Mouse (Mus musculus) monocyte, adult 2 months (primary cell): ENCODE data around the gene Cacnb4.

Experiments
- DNase-seq, 2 experiments: peaks; one replicate each; pipeline ENCODE4 v3.0.0; 2022; ENCODE audit warnings: low spot score in 2 of 2, low read depth in 1 of 2

Gene Cacnb4

DNA sequence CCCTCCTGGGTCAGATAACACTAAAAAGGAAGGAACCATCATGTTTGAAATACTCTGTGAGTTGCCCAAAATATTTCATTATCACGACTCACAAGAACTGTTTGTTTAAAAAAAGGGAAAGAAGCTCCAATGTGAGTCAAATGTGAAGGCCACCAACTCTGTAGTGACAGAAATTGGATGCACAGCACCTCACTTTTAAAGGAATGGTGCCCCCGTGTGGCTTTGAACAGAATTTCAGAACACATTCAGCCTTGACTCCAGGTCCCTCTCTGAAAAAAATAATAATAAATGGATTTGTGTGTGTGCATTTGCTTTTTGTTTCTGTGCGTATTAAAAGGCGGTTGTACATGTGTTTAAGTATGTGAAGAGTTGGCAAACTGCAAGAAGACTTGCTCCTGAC is 71.3 kb downstream of the Cacnb4 start:
- peak; percentile 12 to 13 for DNase-seq

DNA sequence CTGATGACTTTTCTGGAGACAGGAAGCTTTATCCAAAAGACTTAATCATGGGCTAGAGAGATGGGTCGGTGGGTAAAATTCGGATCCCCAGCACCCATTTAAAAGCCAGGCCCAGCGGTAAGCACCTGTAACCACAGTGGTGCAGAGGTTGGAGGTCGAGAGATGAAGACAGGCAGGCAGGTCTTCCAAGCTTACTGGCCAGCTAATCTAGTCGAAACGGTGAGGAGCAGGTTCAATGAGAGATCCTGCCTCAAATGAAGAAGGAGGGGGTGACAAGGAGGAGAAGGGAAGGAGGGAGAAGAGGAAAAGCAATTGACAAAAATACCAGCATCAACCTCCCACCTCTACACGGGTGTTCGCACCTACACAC is 72.0 kb downstream of the Cacnb4 start:
- DNase-seq = no peak

DNA sequence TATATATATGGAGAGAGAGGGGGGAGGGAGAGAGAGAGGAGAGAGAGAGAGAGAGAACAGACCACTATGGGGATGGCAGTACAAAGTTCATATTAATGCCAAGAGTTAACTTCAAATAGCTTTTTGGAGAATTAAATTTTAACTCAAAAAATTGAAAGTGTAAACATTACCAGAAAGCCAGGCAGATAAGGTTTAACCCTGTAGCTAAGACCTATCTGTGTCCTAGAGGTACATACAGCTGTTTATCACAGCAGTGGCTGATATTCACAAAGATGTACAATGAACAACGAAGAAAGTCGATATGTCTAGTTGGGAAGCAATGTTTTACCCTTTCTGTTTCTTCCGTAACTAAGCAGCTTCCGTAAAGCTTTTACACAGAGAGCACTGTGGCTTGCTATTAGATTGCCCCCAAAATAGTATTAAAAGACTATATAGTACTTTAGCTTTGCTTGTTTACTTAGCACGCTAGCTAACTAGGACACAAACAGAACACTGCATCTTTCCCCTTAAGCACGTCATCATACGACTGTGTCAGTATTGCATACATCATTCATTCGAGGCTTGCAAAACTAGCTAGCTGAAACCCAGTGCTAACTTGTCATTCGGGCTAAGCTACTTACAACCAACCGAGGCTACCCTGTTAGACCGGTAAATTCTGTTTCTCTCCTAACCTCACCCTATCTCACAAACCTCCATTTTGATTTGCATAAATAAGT is 72.5 kb downstream of the Cacnb4 start:
- DNase-seq = no peak

DNA sequence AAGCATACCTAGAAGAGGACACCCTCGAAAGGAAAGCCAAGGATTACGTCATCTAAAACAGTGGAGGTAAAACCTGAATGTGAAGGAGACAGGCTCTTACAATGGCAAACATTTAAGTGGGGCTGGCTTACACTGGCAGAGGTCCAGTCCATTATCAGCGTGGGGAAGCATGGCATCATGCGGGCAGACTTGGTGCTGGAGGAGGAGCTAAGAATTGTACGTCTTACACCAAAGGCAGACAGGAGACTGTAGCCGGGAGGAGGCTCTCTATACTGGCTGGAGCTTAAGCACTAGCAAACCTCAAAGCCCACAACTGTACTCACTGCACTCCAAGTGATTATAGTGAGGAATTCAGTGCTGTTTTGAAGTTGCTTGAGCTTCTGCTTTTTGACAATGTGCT is 73.2 kb downstream of the Cacnb4 start:
- DNase-seq = no peak

DNA sequence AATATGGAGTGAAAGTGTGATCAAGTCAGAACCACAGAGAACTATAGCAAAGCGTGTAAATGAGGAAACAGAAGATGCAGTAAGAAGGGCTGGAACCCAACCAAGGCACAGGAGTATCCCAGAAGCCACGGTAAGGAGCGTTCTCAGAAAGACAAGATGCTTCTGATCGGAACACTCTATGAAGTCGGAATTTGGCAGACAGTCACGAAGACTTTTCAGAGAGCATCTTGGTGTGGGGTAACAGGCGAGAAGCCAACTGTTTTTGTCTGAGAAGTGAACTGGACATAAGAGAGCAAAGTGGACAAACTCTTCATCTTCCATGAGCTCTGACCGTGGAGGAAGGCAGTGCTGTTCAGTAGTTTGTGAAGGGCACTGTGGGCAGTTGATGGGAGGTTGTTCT is 73.7 kb downstream of the Cacnb4 start:
- DNase-seq = no peak

DNA sequence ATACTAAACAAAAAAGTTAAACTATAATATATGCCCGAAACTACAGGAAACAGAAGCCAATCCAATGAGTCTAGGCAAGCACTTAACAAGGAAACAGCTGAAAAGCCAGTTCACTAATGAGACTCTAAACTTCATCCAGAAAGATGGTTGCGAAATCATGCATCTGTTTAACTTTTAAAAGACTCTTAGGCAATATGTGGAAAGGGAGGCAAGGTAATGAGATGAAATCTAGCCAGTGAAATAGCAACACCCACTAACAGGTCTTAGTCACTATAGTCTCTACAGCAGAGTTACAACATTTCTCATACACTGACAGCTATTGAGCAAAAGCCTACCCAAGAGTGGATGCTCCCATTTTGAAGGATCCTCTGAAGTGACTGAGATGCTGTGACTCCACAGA is 74.4 kb downstream of the Cacnb4 start:
- DNase-seq = no peak

DNA sequence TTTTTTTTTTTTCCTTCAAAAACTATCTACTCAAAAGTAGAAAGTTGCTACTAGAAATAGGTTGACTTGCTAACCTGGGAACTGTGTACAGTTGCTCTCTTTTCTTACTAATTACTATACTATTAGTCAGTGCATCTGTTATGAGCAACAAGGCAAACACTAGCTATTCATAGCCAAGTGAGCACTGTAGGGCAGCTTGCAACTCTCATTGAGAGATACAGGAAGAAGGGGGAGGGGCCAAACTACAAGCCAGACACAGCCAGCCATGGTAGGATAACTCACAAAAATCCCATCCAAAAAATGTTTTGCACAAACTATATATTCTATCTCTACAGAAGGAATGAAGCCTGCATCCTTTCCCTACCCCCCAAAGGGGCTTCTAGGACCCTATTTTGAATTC is 79.1 kb downstream of the Cacnb4 start:
- DNase-seq = no peak

DNA sequence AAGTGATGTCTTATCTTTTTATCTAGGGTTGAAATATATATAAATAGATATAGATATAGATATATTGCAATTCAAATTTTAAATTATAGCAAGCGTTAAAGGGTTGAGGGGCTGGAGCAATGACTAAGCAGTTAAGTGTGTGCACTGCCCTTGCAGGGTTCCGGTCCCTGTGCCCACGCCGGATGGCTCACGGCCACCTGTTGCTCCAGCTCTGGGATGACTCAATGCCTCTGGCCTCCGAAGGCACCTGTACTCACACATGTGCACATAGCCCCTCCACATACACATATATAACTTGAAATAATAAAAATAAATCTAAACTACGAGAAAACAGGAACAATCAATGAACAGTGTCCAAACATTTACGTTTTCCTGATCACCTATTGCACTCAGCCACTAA is 82.8 kb downstream of the Cacnb4 start:
- DNase-seq = no peak

DNA sequence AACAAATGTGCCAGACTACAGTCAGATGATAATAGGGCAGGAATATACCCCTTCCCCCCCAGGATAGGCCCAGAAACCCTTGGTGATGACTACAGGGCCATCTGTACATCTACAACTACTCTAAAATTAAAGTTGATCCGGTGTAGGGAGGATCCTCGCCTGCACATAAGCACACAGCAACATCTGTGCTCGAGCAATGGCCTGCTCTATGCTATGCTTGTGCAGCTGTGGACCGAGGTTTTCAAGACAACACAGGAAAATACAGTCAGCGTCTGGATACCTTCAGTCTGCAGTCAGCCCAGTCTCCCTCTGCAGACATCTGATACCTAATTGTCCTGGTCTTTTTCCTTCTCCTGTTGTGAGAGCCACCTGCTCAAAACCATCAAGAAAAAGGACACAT is 83.4 kb downstream of the Cacnb4 start:
- no peak for DNase-seq

DNA sequence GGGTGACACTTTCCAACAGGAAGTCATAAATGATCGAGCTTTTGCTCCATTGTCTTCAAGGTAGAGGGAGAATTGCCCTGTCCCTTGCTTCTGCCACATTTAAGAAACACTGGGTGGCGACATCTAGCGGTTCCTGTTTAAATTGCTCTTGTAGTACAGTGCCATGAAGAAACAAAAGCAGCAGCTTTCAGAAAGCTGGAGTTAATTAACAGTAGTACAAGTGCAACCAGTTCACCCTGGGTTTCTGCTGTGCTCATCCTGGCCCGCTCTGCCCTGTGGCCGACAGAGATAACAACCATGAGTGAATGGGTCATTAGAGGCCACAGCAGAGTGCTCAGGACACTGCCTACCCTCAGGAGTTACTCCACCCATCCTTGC is 85.7 kb downstream of the Cacnb4 start:
- peak in 1 of 2 experiments; percentile 49 for DNase-seq

DNA sequence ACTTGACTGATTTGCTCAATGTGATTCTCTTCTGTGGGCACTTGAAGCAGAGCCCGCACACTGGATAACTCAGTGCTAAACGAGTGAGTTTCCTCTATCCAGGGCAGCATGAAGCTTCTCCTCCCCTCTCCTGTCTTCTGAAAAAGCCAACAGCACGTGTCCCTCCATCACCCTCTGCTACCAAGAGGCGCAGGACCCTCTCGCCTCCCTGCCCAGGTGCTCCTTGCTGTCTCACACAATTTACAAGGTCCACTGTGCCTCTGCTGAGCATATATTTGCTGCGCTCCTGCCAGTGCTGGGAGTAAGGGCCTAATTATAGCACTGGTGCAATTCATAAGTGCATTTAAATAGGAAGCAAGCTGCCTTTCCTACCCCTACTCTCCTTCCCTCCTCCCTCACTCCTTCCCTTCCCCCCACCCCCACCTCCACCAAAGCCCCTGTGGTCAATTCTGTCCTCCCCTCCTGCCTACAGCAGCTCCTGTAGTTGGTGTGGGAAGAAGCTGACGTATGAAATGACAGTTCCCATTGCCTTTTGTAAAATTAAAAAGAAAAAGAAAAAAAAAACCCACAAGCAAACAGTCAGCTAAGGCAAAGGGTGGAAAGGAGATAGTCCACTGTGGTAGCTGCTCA is 86.2 kb downstream of the Cacnb4 start:
- DNase-seq = no peak

DNA sequence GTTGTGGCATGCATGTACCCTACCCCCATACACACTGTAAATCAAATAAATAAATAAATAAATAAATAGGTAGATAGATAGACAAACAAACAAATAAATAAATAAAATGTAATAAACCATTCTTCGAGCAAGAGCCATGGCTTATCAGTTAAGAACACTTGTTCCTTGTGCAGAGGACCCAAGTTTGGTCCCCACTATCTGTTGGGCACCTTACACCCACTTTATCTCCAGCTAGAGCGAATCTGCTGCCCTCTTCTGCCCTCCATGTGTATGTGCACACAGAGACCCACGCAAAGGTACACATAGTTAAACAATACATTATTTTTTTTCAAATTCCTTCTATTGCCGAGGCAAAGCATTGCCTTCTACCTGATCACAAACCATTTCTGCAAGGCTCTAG is 87.1 kb downstream of the Cacnb4 start:
- no peak for DNase-seq

DNA sequence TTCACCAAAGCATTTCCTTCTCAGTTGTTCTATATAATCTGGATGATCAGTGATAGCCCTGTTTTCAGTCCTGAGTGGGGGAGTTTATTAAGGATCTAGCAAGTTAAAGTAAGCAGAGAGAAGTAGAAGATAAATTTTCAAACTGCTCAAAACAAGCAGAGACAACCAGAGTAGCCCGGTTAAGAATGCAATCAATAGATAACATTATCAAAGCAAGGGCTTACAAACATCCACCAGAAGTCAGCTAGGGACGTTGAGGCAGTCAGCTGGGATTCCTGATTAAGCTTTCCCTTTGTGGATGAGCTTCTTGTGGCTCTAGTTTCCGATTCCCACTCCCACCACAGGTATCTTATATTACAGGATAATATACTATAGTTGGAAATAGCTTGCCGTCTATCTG is 91.2 kb downstream of the Cacnb4 start:
- no peak for DNase-seq

DNA sequence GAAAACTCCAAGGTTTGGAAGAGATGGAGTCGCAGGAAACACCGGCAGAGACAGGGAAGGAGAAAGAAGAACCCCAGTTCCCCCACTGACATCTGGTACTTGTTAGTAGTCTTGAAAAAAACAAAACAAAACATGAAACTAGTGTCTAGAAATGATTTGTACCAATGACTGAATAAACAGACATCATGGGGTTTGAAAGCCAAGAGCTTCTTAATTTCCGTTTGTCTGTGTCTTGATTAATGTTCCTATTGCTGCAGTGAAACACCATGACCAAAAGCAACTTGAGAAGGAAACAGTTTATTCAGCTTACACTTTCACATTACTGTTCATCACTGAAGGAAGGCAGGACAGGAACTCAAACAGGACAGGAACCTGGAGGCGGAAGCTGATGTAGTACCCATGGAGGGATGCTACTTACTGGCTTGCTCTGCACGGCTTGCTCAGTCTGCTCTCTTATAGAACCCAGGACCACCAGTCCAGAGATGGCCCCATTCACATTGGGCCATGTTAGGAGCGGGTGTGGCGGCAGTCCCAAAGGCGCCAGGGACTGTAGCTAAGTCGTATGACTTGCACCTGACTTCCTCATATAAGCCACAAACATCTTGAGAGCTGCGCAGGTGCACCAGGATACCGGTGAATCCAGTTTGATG is 95.4 kb downstream of the Cacnb4 start:
- no peak for DNase-seq

DNA sequence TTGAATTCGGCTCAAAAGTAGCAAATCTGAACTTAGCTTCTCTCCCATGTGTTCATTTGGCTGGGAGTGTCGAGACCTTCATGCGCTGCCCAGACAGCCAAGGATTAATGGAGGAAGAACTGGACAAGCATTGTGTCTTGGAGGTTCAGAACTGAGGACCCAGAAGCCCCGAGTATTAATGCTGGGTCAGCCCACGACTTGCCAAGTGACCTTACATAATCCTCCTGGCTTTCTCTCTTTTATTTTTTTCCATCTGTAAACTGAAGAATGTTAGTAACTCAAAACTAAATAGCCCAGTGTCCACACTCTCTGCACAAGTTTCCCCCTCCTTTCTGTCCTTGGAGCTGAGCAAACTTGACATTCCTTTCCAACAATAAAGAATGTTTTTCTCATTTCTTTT is 95.9 kb downstream of the Cacnb4 start:
- no peak for DNase-seq

DNA sequence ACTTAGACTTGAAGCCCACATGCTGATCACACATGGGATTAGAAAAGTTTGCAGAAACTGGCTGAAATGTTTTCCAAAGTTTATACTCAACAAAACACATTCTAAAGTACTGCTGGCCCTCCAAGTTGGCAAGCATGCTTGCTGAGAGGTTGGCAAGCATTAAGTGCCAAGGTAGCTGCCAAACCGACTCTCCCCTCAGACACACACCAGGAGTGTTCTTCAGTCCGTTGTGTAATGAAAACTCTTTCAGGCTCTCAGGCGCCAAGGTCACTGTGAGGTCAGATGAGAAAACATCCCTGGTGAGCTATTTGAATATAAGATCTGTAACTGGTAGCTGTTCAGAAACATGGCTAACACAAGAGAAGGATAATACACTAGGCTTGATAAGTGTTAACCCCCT is 97.8 kb downstream of the Cacnb4 start:
- no peak for DNase-seq

DNA sequence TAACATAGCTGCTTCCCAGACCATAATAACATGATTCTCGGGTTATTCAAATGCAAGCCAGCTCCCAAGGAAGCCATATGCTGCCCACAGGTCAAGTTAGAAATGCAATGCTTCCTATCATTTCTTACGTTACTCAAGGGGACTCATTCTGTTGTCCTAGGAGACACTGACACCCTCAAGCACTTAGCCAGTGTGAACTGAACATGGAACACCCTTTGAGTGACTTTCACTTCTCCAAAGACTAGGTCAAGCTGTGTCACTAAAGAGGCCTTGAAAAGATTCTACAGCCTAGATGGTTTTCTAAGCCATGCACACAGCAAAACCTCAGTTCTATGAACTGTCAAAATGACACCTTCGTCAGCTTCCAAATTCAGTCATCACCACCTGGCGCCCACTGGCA is 98.9 kb downstream of the Cacnb4 start:
- no peak for DNase-seq

DNA sequence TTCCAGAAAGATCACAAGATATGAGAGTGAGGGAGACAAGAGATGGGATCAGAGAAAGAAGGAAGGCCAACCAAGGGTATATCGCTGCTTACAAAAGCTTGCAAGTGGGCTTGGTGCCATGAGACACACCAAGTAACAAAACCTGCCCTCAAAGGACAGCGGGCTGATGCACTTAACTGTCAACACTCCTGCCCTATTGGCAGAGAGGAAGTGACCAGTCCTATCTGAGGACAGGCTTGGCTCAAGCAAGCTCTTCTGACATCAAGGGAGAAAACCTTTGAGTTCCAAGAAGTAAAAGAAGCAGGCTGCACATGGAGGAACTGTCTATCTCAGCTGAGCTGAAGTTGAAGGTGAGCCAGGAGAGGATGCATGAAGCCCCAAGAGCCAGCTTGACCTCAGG is 100.1 kb downstream of the Cacnb4 start:
- DNase-seq = no peak

DNA sequence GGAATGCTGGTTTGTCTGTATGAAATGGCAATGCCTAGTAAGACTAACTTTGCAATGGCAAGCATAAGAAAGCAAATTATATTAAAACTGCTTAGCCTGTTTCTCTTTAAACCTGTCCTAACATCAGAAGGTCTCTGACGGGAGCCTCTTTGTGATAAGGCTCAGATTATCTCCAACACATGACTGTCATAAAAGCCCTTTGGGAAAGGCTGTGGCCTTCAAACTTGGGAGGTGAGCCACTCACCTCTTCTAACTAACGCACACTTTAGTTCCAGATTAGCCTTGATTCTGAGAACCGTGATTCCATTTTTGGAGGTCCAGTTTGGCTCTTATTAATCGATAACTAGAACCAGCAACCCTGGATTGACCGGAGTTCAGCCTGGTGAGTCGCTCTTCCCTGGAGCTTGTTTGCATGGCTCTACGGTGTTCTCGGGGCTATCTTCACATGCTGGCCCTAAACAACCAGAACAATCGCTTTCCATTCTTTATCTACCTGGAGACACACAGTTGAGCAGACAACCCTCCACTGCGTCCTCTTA is 100.9 kb downstream of the Cacnb4 start:
- DNase-seq = no peak

DNA sequence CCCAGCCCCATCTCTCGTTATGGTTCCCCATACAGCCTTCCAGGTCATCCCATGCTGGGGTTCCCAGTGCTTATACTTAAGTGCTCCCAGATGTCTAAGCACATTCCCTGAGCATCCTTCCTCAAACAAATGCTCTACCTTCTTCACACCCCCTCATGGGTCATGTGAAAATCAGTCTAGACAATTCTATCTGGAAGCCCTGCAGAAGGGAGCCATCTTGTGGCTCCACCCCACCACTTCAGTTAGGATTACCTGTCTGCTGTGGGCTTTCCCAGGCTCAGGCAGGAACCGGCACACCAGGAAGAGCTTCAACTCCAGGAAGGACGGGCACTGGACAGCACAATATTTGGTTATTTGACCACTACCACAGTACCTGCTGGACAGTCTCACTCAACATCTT is 101.7 kb downstream of the Cacnb4 start:
- no peak for DNase-seq

DNA sequence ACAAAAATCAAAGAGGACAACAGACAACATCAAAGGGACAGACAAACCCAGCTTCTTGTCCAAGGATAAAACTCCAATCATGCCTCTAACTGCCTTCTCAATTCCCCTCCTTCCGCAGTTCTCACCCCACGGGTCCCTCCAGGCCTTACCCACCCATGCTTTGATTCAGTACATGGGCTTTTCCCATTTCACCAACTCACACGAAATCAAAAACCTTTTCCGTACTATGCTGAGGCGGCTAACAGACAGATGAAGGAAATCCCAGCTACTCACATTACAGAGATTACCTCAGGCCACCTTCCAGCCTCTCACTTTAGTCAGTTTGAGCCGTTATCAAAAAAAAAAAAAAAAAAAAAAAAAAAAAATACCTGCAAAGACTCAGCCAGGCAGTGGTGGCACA is 104.4 kb downstream of the Cacnb4 start:
- DNase-seq = no peak

DNA sequence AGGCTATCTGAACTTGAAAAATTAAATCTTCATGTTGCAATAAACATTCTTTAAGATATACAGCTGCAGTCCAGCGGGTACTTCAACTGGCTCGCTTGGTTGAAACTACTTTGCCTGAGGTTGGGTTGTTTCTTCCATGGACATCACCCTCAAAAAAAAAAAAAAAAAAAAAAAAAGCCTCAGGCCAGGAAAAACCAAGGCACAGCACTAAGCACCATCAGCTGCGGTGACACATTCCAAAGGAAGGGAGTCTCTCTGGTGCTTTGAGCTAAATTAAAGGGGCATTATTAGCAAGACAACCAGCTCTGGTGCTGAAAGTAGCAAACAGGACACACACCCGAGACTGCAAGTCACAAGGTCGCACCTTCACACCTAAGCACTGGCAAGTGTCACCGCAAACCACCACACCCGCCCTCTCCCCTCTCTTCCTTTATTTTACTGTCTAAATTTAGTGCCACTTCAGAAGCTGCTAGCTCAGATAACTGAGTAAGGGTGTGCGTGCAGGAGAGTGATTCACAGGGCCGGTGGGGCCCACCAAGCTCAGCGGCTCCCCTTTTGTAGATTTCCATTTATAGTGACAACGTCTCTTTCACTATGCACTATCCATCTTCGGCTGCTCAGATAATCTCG is 105.2 kb downstream of the Cacnb4 start:
- no peak for DNase-seq
